Mouse (Mus musculus): ENCODE results near the gene Arhgap8.

DNA sequence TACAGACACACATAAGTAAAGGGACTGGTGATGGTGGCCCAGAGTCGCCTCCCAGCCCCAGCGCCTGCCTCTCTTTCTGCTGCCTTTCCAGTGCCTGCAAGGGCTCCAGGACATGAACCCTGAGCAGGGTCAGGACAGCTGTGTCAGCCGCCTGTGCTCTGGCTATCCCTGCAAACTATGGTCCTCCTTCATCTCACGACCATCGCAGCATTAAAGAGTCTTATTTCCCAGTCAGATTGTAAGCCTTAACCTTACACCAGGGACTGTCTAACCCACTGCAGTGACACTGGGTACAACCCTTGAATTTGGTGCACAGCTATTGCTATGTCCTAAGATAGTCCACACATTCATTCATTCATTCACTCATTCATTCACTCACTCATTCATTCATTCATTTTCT, 37.0 kb upstream of the Arhgap8 start:
- no peak for TF ChIP-seq POLR2A (IDR thresholded peaks at IDR 0.05; ENCODE audit: low read depth, low read length)
- no peak for TF ChIP-seq CTCF (conservative IDR thresholded peaks at IDR 0.05; ENCODE audit: insufficient read depth, insufficient read length, low read depth, low read length)

All from kidney, adult 2 months (tissue).